12 mouse cellular contexts compared by ENCODE assay signal in genomic region chr6:137710179-137711037, GRCm38 (mm10). TPM values are rescaled to one million over a fixed set of nuclear protein-coding genes. Genes with fewer than 3 reads are reported as not detected.
DNase-seq lines count a peak whose midpoint lies in the region; ATAC-seq lines count a peak whose summit lies in the region.
"Had no signal": no experiment of that assay in that cellular context is flagged by ENCODE, and none has a peak within 500 bp of the region (broad histone marks: within the 10 kb centered on the region; RNA-seq: fewer than 3 reads in every experiment).

No protein-coding gene starts in this region.

- H3K27ac ChIP-seq in heart, embryonic 11.5 days (ENCODE audit: low read depth, low read length), result no peak overlapping the region
- H3K27ac ChIP-seq: liver, embryonic 13.5 days; neural tube, embryonic 15.5 days had no signal

- H3K4me1 ChIP-seq in heart, embryonic 11.5 days (ENCODE audit: control insufficient read depth, insufficient read depth, low read length), result no peaks in the 10 kb centered on the region

- no peak overlapping the region for H3K9ac ChIP-seq in heart, embryonic 11.5 days (ENCODE audit: low read depth, low read length)
- H3K9ac ChIP-seq: liver, embryonic 13.5 days; neural tube, embryonic 15.5 days had no signal

- no peak for ATAC-seq in heart, embryonic 11.5 days (replicated peaks; ENCODE audit: insufficient number of reproducible peaks, low FRiP score, low TSS enrichment)

- H3K27me3 ChIP-seq in heart, embryonic 11.5 days (ENCODE audit: control insufficient read depth, insufficient read depth, low read length), result no peaks in the 10 kb centered on the region

- H3K36me3 ChIP-seq in heart, embryonic 11.5 days (ENCODE audit: control insufficient read depth, insufficient read depth, low read length), result no peaks in the 10 kb centered on the region
- H3K36me3 ChIP-seq: liver, embryonic 13.5 days; neural tube, embryonic 15.5 days had no signal

- DNase-seq in heart, adult 11 months, result peak; percentile 95
- peak; percentile 10 for DNase-seq in brain, adult 2 months (ENCODE audit: low read depth, low spot score)
- DNase-seq in heart, postnatal 25 days (ENCODE audit: low spot score), result peak; percentile 20
- peak; percentile 19 for DNase-seq in lung, postnatal 25 days (ENCODE audit: low spot score)
- no peak for DNase-seq in adrenal gland, adult 2 months
- no peak for DNase-seq in right cerebral cortex, postnatal 10 days (ENCODE audit: low spot score in 2 of 2)
- DNase-seq: cerebellum, adult 8-10 months; embryo, embryonic 11 days; kidney, postnatal 10 days; liver, embryonic 13.5 days had no signal

- 81% methylated on average over 14 of the region's 14 CpGs for WGBS in heart, embryonic 11.5 days (ENCODE audit: insufficient replicate concordance)

- no peak overlapping the region for H3K4me3 ChIP-seq in heart, embryonic 11.5 days (ENCODE audit: low read depth, low read length)
- H3K4me3 ChIP-seq: liver, embryonic 13.5 days; neural tube, embryonic 15.5 days had no signal

- no peaks in the 10 kb centered on the region for H3K9me3 ChIP-seq in heart, embryonic 11.5 days (replicated peaks; ENCODE audit: control insufficient read depth, low read length)
- H3K9me3 ChIP-seq: liver, embryonic 13.5 days; neural tube, embryonic 15.5 days had no signal

- H3K4me2 ChIP-seq in heart, embryonic 11.5 days, result no peak overlapping the region
- H3K4me2 ChIP-seq: liver, embryonic 13.5 days; neural tube, embryonic 15.5 days had no signal

- intact Hi-C loops in heart, postnatal 25 days (cut with DNase I), result no loop called here

RNA-seq across cellular contexts. Expression of gene Strap, which starts 24.5 kb away (rescaled TPM):
- 148 and 160 TPM in 2 replicates for polyA plus RNA-seq in heart, embryonic 11.5 days (2014; fragmentation: Nextera tagmentation; extraction: Ambion mirVana)
- 10 to 100 TPM; 84.7 to 88.3 TPM for total RNA-seq in heart, postnatal 25 days (2021)
- total RNA-seq in adrenal gland, adult 2 months (2021), result 100 to 1,000 TPM; 110 to 143 TPM
- polyA plus RNA-seq in adrenal gland, adult 2 months (2012; rRNA removed), result 78.8 and 79.6 TPM in 2 replicates

RNA-seq across cellular contexts. Expression of gene Dera, which starts 43.9 kb away (rescaled TPM):
- polyA plus RNA-seq in heart, embryonic 11.5 days (2014; fragmentation: Nextera tagmentation; extraction: Ambion mirVana), result 62.5 and 68.5 TPM in 2 replicates
- total RNA-seq in heart, postnatal 25 days (2021), result 1 to 10 TPM; 5.5 to 8.8 TPM
- total RNA-seq in adrenal gland, adult 2 months (2021), result 10 to 100 TPM; 12.6 to 22.5 TPM
- 4.1 and 5.1 TPM in 2 replicates for polyA plus RNA-seq in adrenal gland, adult 2 months (2012; rRNA removed)

RNA-seq across cellular contexts. Expression of gene Eps8, which starts 55.7 kb away (rescaled TPM):
- polyA plus RNA-seq in heart, embryonic 11.5 days (2014; fragmentation: Nextera tagmentation; extraction: Ambion mirVana), result 18.7 TPM in 2 replicates
- 10 to 100 TPM; 14.0 to 17.9 TPM for total RNA-seq in heart, postnatal 25 days (2021)
- 10 to 100 TPM; 18.8 to 51.5 TPM for total RNA-seq in adrenal gland, adult 2 months (2021)
- 10.6 and 22.1 TPM in 2 replicates for polyA plus RNA-seq in adrenal gland, adult 2 months (2012; rRNA removed)

Comparison
In these comparisons a context has a peak if more than half of its experiments do, and no peak if none do; other contexts are left out.
1. DNase-seq: peak in heart, adult 11 months (single experiment), brain, adult 2 months (single experiment), heart, postnatal 25 days (single experiment) and lung, postnatal 25 days (single experiment); none in adrenal gland, adult 2 months (single experiment) and right cerebral cortex, postnatal 10 days (0 of 2).